Mouse (Mus musculus): ENCODE data around the gene Rfxap. TPM values are rescaled to one million over a fixed set of nuclear protein-coding genes. Genes with fewer than 3 reads are reported as not detected.

Rfxap gene
- polyA plus RNA-seq, 1 experiment from 2014 or later: 62.8 TPM

DNA sequence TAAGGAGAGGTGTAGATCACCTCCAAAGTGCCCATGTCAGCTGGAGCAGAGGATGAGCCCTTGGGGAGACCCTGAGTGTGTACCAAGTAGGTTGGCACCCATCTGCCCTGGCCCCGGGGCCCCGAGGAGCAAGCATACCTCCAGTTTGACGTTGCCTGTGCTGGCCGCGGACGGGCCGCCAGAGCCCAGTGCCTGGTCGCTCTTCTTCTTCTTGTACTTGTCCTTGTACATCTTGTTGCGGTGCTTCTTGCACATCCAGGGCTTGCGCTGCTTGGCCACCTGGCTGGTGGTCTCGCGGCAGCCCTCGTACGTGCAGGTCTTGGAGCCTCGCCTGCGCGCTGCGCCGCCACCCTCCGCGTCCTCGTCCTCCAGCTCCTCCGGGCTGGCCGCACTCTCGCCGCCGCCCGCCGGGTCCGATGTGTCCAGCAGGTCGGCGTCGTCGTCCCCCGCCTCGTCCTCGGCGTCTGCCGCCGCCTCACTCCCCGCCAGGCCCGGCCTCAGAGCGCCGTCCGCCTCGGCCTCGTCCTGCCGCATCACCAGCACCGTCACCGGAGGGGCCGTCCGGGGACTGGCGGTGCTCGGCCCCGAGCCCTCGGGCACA is 430 bp downstream of the Rfxap start:
- peaks cover 13% of the 10 kb centered on the region for H3K4me1 ChIP-seq (ENCODE audit: control insufficient read depth, insufficient read depth, low read length)
- peak overlapping the region; percentile 94 for H3K4me3 ChIP-seq (ENCODE audit: low read depth, low read length)
- peak overlapping the region; percentile 96 for H3K4me2 ChIP-seq (ENCODE audit: low read depth, low read length)
- WGBS: under 1% methylated on average over 56 of the region's 56 CpGs
- no peaks in the 10 kb centered on the region for H3K9me3 ChIP-seq (ENCODE audit: control insufficient read depth, low read length)
- H3K27ac ChIP-seq (ENCODE audit: low read depth, low read length): peak overlapping the region; percentile 92
- peaks cover 12% of the 10 kb centered on the region for H3K36me3 ChIP-seq (ENCODE audit: control insufficient read depth, insufficient read depth, low read length)
- H3K9ac ChIP-seq (replicated peaks; ENCODE audit: low read depth, low read length): peak overlapping the region; percentile 94
- peak; percentile 87 for ATAC-seq (ENCODE audit: low read depth)
- no peaks in the 10 kb centered on the region for H3K27me3 ChIP-seq (ENCODE audit: control insufficient read depth, insufficient read depth, low read length)

DNA sequence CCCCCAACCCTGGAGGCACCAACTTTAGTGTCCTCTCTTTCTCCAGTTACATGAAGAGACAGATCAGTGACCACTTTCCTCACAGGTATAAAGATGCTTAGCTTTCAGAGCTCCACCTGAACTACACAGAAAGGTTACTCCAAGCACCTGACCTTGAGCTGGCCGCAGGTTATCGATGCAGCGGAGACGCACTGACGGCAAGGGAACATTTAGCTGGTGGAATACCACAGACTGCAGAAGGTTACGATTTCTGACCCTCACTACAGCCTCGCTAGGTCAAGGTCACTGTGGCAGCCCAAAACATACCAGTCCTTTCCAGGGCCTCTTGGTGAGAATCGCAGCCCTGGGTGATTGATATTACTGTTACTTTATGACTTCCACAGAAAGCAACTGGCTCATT is 3.9 kb downstream of the Rfxap start:
- 95% methylated on average over 8 of the region's 8 CpGs for WGBS
- Histone ChIP-seq H3K27me3 (ENCODE audit: control insufficient read depth, insufficient read depth, low read length) (no peaks in the 10 kb centered on the region), H3K27ac (ENCODE audit: low read depth, low read length) (no peak overlapping the region), H3K4me1 (ENCODE audit: control insufficient read depth, insufficient read depth, low read length) (peaks cover 13% of the 10 kb centered on the region), H3K4me2 (ENCODE audit: low read depth, low read length) (no peak overlapping the region), H3K9me3 (ENCODE audit: control insufficient read depth, low read length) (no peaks in the 10 kb centered on the region), H3K9ac (replicated peaks; ENCODE audit: low read depth, low read length) (no peak overlapping the region), H3K4me3 (ENCODE audit: low read depth, low read length) (no peak overlapping the region), H3K36me3 (ENCODE audit: control insufficient read depth, insufficient read depth, low read length) (peaks cover 12% of the 10 kb centered on the region)
- no peak for ATAC-seq (ENCODE audit: low read depth)

DNA sequence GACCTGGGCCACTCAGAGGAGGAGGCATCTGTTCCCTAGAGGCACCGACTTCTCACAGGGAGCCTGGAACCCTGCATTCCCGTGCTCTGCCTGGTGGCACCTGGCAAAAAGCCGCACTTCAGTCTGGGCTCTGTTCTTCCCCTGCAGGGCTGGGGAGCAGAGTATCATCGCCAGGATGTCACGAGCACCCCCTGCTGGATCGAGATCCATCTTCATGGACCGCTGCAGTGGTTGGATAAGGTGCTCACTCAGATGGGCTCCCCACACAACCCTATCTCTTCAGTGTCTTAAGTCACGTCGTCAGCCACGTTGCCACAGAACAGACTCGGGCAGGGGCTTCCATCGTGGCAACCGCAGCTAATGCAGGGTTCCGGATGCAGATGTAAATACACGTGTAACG is 10.4 kb downstream of the Rfxap start:
- Histone ChIP-seq H3K4me1 (ENCODE audit: control insufficient read depth, insufficient read depth, low read length) (no peaks in the 10 kb centered on the region), H3K9ac (replicated peaks; ENCODE audit: low read depth, low read length) (no peak overlapping the region), H3K36me3 (ENCODE audit: control insufficient read depth, insufficient read depth, low read length) (no peaks in the 10 kb centered on the region), H3K4me2 (ENCODE audit: low read depth, low read length) (no peak overlapping the region), H3K27ac (ENCODE audit: low read depth, low read length) (no peak overlapping the region), H3K9me3 (ENCODE audit: control insufficient read depth, low read length) (no peaks in the 10 kb centered on the region), H3K27me3 (ENCODE audit: control insufficient read depth, insufficient read depth, low read length) (no peaks in the 10 kb centered on the region), H3K4me3 (ENCODE audit: low read depth, low read length) (no peak overlapping the region)
- WGBS: 47% methylated on average over 16 of the region's 16 CpGs
- peak; percentile 84; the same call in 1 of the 2 replicates for ATAC-seq (ENCODE audit: low read depth)

DNA sequence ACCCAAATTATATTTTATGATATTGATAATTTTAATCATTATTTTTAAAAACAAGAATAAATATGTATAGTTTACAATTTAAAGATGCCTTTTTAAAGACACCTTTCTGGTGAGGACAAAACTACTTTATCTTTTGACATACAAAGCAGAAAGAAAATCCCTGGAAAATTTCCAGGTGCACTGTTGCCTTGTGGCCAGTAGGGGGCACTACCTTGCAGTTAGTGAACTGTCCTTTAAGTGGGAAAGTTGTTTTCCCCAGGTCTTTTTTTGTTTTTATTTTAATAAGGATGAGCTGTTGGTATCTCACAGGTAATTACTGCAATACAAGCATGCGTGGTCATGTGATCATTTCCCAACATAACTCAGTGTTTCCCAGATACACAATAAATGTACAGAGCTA is 11.8 kb downstream of the Rfxap start:
- no peak overlapping the region for H3K4me2 ChIP-seq (ENCODE audit: low read depth, low read length)
- H3K4me3 ChIP-seq (ENCODE audit: low read depth, low read length): no peak overlapping the region
- H3K27ac ChIP-seq (ENCODE audit: low read depth, low read length): no peak overlapping the region
- H3K4me1 ChIP-seq (ENCODE audit: control insufficient read depth, insufficient read depth, low read length): no peaks in the 10 kb centered on the region
- no peaks in the 10 kb centered on the region for H3K9me3 ChIP-seq (ENCODE audit: control insufficient read depth, low read length)
- H3K27me3 ChIP-seq (ENCODE audit: control insufficient read depth, insufficient read depth, low read length): no peaks in the 10 kb centered on the region
- H3K9ac ChIP-seq (replicated peaks; ENCODE audit: low read depth, low read length): no peak overlapping the region
- H3K36me3 ChIP-seq (ENCODE audit: control insufficient read depth, insufficient read depth, low read length): no peaks in the 10 kb centered on the region
- 97% methylated on average over 1 of the region's 1 CpGs for WGBS
- no peak for ATAC-seq (ENCODE audit: low read depth)

DNA sequence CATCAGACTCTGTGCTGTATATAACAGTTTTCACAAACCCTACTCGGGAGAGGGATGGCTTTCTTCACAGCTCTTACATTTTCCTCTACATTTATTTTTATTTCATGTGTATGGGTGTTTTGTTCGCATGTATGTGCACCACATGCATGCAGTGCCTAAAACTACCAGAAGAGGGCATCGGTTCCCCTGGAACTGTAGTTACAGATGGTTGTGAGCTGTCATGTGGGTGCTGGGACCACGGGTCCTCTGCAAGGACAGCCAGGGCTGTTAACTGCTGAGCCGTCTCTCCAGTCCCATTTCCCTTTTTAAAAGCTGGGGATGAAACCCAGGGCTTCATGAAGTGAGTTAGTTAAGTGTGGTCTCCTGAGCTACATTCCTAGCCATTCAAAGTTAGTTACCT is 12.2 kb downstream of the Rfxap start:
- Histone ChIP-seq H3K4me2 (ENCODE audit: low read depth, low read length) (no peak overlapping the region), H3K9me3 (ENCODE audit: control insufficient read depth, low read length) (no peaks in the 10 kb centered on the region), H3K4me3 (ENCODE audit: low read depth, low read length) (no peak overlapping the region), H3K27ac (ENCODE audit: low read depth, low read length) (no peak overlapping the region), H3K36me3 (ENCODE audit: control insufficient read depth, insufficient read depth, low read length) (no peaks in the 10 kb centered on the region), H3K27me3 (ENCODE audit: control insufficient read depth, insufficient read depth, low read length) (no peaks in the 10 kb centered on the region), H3K9ac (replicated peaks; ENCODE audit: low read depth, low read length) (no peak overlapping the region), H3K4me1 (ENCODE audit: control insufficient read depth, insufficient read depth, low read length) (no peaks in the 10 kb centered on the region)
- 95% methylated on average over 5 of the region's 5 CpGs for WGBS
- no peak for ATAC-seq (ENCODE audit: low read depth)

DNA sequence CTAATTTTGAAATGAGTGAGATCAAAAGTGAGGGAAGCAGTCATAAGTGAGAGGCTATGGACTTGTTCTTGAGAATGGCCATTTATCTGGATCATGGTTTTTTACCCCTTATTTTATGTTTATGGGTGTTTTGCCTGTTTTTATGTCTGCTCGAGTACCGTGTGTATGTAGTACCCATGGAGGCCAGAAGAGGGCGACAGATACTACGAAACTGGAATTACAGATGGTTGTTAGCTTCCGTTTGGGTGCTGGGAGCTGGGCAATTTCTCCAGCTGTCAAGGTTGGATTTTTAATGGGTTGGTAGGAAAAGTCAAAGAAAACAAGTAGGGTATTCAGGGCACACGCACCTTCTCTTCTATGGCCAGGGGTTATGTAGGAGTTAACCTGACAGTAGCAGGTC is 13.8 kb downstream of the Rfxap start:
- 87% methylated on average over 6 of the region's 6 CpGs for WGBS
- Histone ChIP-seq H3K9ac (replicated peaks; ENCODE audit: low read depth, low read length) (no peak overlapping the region), H3K4me1 (ENCODE audit: control insufficient read depth, insufficient read depth, low read length) (no peaks in the 10 kb centered on the region), H3K36me3 (ENCODE audit: control insufficient read depth, insufficient read depth, low read length) (no peaks in the 10 kb centered on the region), H3K27me3 (ENCODE audit: control insufficient read depth, insufficient read depth, low read length) (no peaks in the 10 kb centered on the region), H3K9me3 (ENCODE audit: control insufficient read depth, low read length) (no peaks in the 10 kb centered on the region), H3K4me2 (ENCODE audit: low read depth, low read length) (no peak overlapping the region), H3K4me3 (ENCODE audit: low read depth, low read length) (no peak overlapping the region), H3K27ac (ENCODE audit: low read depth, low read length) (no peak overlapping the region)
- ATAC-seq (ENCODE audit: low read depth): no peak

DNA sequence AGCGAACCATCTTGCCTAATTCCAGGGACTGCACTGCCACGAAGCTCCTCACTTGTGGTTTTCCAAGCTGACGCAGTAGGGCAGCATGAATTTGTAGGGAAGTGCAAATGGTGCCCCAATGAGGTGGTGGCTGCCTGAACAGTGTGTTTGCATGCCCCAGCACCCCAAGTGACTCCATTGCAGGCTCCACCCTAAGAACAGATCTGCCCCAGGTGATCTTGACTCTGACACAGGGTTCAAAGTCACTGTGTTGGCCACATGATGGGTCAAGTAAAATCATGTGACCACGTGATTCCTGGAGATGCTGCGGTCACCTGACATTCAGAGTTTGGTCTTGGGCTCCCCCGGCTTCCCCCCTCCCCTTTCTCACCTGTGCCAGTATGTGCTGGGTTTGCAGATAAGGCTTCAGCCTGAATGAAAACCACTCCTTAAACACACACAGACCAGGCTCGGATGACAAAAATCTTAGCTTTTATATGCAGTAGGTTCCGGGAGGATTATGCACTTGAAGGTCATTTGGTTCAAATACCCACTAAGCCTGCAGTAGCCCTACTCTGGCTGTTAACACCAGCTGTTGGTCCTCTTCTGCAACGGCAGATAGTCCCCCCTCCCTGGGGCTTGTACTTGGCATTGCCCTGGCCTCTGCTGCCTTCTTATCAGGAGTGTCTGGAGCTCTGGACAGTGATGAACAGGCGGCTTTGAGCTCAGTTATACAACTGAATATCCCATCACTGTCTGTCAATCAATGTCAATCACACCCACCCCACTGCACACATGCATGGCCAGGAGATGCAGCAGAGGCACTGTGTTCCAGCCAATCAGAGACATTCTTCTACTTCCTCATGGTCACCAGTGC is 15.5 kb downstream of the Rfxap start:
- H3K9ac ChIP-seq (replicated peaks; ENCODE audit: low read depth, low read length): no peak overlapping the region
- no peaks in the 10 kb centered on the region for H3K36me3 ChIP-seq (ENCODE audit: control insufficient read depth, insufficient read depth, low read length)
- H3K4me2 ChIP-seq (ENCODE audit: low read depth, low read length): no peak overlapping the region
- H3K27me3 ChIP-seq (ENCODE audit: control insufficient read depth, insufficient read depth, low read length): no peaks in the 10 kb centered on the region
- H3K9me3 ChIP-seq (ENCODE audit: control insufficient read depth, low read length): no peaks in the 10 kb centered on the region
- ATAC-seq (ENCODE audit: low read depth): no peak
- no peaks in the 10 kb centered on the region for H3K4me1 ChIP-seq (ENCODE audit: control insufficient read depth, insufficient read depth, low read length)
- 83% methylated on average over 10 of the region's 10 CpGs for WGBS
- no peak overlapping the region for H3K27ac ChIP-seq (ENCODE audit: low read depth, low read length)
- H3K4me3 ChIP-seq (ENCODE audit: low read depth, low read length): no peak overlapping the region

DNA sequence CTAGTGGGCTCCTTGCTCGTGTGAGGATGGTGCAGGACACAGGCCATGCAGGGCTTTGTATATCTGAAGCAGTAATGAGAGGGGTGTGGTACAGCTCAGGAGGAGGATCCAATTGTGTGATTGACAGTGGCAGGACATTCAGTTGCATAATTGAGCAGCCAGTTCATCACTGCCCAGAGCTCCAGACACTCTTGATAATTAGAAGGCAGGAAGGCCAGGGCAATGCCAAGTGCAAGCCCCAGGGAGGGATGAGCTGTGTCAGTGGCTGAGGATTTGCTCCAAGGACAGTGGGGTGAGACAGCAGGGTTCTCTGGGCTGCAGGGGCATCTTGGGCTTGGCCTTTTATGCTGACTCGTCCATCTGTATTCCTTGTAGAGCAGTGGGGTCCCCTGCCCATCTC is 17.0 kb downstream of the Rfxap start:
- Histone ChIP-seq H3K9me3 (ENCODE audit: control insufficient read depth, low read length) (no peaks in the 10 kb centered on the region), H3K36me3 (ENCODE audit: control insufficient read depth, insufficient read depth, low read length) (no peaks in the 10 kb centered on the region), H3K9ac (replicated peaks; ENCODE audit: low read depth, low read length) (no peak overlapping the region), H3K4me2 (ENCODE audit: low read depth, low read length) (no peak overlapping the region), H3K27ac (ENCODE audit: low read depth, low read length) (no peak overlapping the region), H3K4me1 (ENCODE audit: control insufficient read depth, insufficient read depth, low read length) (no peaks in the 10 kb centered on the region), H3K4me3 (ENCODE audit: low read depth, low read length) (no peak overlapping the region), H3K27me3 (ENCODE audit: control insufficient read depth, insufficient read depth, low read length) (no peaks in the 10 kb centered on the region)
- 60% methylated on average over 2 of the region's 2 CpGs for WGBS
- ATAC-seq (ENCODE audit: low read depth): no peak

DNA sequence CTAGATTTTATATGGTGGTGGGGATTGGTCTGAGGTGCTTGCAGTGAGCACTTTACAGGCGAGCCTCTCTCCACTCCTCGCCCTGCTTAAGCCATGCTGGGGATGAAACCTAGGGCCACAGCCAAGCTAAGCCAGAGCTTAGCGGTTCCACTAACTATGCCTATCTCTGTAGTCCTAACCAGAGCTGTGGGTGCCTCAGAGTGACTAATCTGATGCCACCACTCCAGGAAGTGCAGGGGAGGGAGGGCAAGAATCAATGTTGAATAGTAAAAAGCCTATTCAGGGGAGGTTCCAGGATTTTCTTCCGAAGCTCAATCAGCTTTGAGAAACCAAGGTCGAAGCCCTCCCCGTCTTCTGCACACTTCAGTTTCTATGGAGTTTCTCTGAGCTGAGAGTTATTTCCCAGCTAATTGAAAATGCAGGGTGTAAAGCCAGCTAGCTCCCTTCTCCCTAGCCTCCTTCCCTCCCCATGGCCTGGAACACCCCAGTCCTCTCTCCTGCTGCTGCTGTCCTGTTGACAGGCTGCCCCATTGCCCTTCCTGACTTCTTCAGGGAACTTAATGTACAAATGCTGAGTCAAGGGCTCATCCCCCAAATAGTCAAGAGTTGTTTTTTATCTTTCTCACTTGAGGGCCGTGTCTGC is 31.5 kb downstream of the Rfxap start:
- Histone ChIP-seq H3K36me3 (ENCODE audit: control insufficient read depth, insufficient read depth, low read length) (no peaks in the 10 kb centered on the region), H3K27ac (ENCODE audit: low read depth, low read length) (no peak overlapping the region), H3K4me1 (ENCODE audit: control insufficient read depth, insufficient read depth, low read length) (no peaks in the 10 kb centered on the region), H3K4me3 (ENCODE audit: low read depth, low read length) (no peak overlapping the region), H3K27me3 (ENCODE audit: control insufficient read depth, insufficient read depth, low read length) (no peaks in the 10 kb centered on the region), H3K9ac (replicated peaks; ENCODE audit: low read depth, low read length) (no peak overlapping the region), H3K4me2 (ENCODE audit: low read depth, low read length) (no peak overlapping the region), H3K9me3 (ENCODE audit: control insufficient read depth, low read length) (no peaks in the 10 kb centered on the region)
- no peak for ATAC-seq (ENCODE audit: low read depth)
- 75% methylated on average over 7 of the region's 7 CpGs for WGBS

Data from neural tube, embryonic 14.5 days (tissue).